Mouse (Mus musculus) ES-E14 (cell line): ENCODE data around the gene Slit3. TPM values are rescaled to one million over a fixed set of nuclear protein-coding genes. Genes with fewer than 3 reads are reported as not detected.

Experiments used
- DNase-seq: peaks from one replicate; pipeline ENCODE4 v3.0.0-alpha.2; 2013; ENCODE audit warnings: low read depth, low spot score
- H3K27ac ChIP-seq: 2 replicates; pipeline ENCODE4 v1.5.1; 2012; ENCODE audit warnings: low read depth, mild to moderate bottlenecking, low read length, moderate library complexity, mixed read lengths; ENCODE audit not compliant: poor library complexity, insufficient read depth, severe bottlenecking
- H3K36me3 ChIP-seq: 2 replicates; pipeline ENCODE4 v1.6.1; 2012; ENCODE audit warnings: mild to moderate bottlenecking, low read length, moderate library complexity, mixed read lengths; ENCODE audit not compliant: control insufficient read depth, poor library complexity, insufficient read depth, severe bottlenecking
- H3K4me1 ChIP-seq, 2 experiments: fragments of 150-350 bp in 1 of 2; sonication (generic) in 1 of 2; 2 replicates each; pipeline ENCODE4 v1.6.1; 2012; ENCODE audit warnings: low read length in 2 of 2, mild to moderate bottlenecking in 1 of 2, mixed read lengths in 1 of 2; ENCODE audit not compliant: control insufficient read depth in 2 of 2, insufficient read depth in 2 of 2, poor library complexity in 1 of 2
- H3K4me3 ChIP-seq, 2 experiments: fragments of 150-350 bp in 1 of 2; sonication (generic) in 1 of 2; 2 replicates each; pipeline ENCODE4 v1.5.1; 2012; ENCODE audit warnings: low read length in 2 of 2, low read depth in 1 of 2, mild to moderate bottlenecking in 1 of 2, mixed read lengths in 1 of 2; ENCODE audit not compliant: insufficient read depth in 1 of 2, poor library complexity in 1 of 2, severe bottlenecking in 1 of 2
- H3K9ac ChIP-seq: 2 replicates; pipeline ENCODE4 v1.6.1; 2012; ENCODE audit warnings: low read depth, mild to moderate bottlenecking, low read length, mixed read lengths; ENCODE audit not compliant: poor library complexity, insufficient read depth, severe bottlenecking
- H3K9me3 ChIP-seq: fragments of 150-350 bp; sonication (generic); 2 replicates; pipeline ENCODE4 v1.6.1; 2012; ENCODE audit warnings: low read depth, mild to moderate bottlenecking, low read length; ENCODE audit not compliant: control insufficient read depth, insufficient read depth
- CHD2 ChIP-seq: IDR thresholded peaks from 2 replicates; pipeline ENCODE4 v1.6.1; 2014; ENCODE audit warnings: mild to moderate bottlenecking, low read depth, low read length, inconsistent platforms
- HCFC1 ChIP-seq: IDR thresholded peaks from 2 replicates; pipeline ENCODE4 v1.6.1; 2012; ENCODE audit warnings: low read length, inconsistent platforms, borderline replicate concordance; ENCODE audit not compliant: insufficient read depth
- MAFK ChIP-seq: IDR thresholded peaks from 2 replicates; pipeline ENCODE4 v1.6.1; 2014; ENCODE audit warnings: mild to moderate bottlenecking, low read depth, low read length, inconsistent platforms; ENCODE audit not compliant: insufficient read depth
- ZC3H11A ChIP-seq: IDR thresholded peaks from 2 replicates; pipeline ENCODE4 v1.6.1; 2012; ENCODE audit warnings: low read depth, mild to moderate bottlenecking, inconsistent platforms, low read length, borderline replicate concordance
- ZNF384 ChIP-seq: IDR thresholded peaks from 2 replicates; pipeline ENCODE4 v1.6.1; 2012; ENCODE audit warnings: low read depth, low read length, inconsistent platforms
- in situ Hi-C, 2 experiments: fragments of 600-800 bp; cut with MboI; formaldehyde crosslinking; loops; one replicate each; pipeline ENCODE4 v1.15.1; 2025; ENCODE audit warnings: low sequenced_read_pairs in 2 of 2, inconsistent platforms in 1 of 2; ENCODE audit not compliant: unreplicated experiment in 2 of 2
- total RNA-seq: library from RNA; depleted of rRNA; stranded (reverse); fragments of 300-350 nt; gene quantifications from 2 replicates; pipeline ENCODE4 v1.2.3, GENCODE M21; 2012

Slit3 gene
- total RNA-seq, 1 experiment = 3.7 TPM

GRCm38 (mm10) chr11:35557476-35557875 is 436.5 kb downstream of the Slit3 start:
- H3K4me1 ChIP-seq = no peaks in the 10 kb centered on the region
- no peak overlapping the region for H3K9ac ChIP-seq
- H3K27ac ChIP-seq = no peak overlapping the region
- no peaks in the 10 kb centered on the region for H3K9me3 ChIP-seq
- no peak for DNase-seq
- no peaks in the 10 kb centered on the region for H3K36me3 ChIP-seq
- TF ChIP-seq HCFC1 = no peak
- H3K4me3 ChIP-seq = no peak overlapping the region
- in situ Hi-C loops = no loop called here

- H3K9ac ChIP-seq = no peak overlapping the region
- H3K27ac ChIP-seq = no peak overlapping the region
- H3K4me1 ChIP-seq = no peaks in the 10 kb centered on the region
- DNase-seq = no peak
- in situ Hi-C loops = no loop called here
- H3K36me3 ChIP-seq = no peaks in the 10 kb centered on the region
- H3K4me3 ChIP-seq = no peak overlapping the region
- H3K9me3 ChIP-seq = no peaks in the 10 kb centered on the region
- TF ChIP-seq ZC3H11A = no peak
These were observed 437.3 kb downstream of the Slit3 start for GRCm38 (mm10) chr11:35558311-35558710.

DNA sequence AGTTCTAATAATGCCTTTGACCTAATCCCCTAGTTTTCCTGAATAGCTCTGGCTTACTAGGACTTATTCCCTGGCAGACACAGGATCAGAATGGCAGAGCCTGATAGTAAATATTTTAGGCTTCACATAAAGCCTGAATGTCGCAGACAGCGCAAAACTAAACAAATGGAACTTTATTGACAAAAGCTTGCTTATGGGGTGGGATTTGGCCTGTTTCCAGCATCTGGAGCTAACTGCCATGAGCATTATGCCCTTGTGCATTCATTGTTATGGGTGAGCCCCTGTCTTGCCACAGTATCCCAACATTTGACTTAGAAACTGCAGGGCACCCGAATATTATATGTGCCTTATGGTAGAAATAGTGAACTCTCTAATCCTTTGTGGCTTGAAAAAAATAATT is 438.4 kb downstream of the Slit3 start:
- Histone ChIP-seq H3K9ac (no peak overlapping the region), H3K4me1 (peaks cover 2 to 5% of the 10 kb centered on the region in 2 experiments; a peak in 2 of 4 replicates), H3K36me3 (no peaks in the 10 kb centered on the region), H3K4me3 (no peak overlapping the region), H3K9me3 (no peaks in the 10 kb centered on the region), H3K27ac (no peak overlapping the region)
- no peak for DNase-seq
- in situ Hi-C loops = no loop called here
- TF ChIP-seq CHD2 (no peak), ZC3H11A (no peak), ZNF384 (no peak), MAFK (no peak), HCFC1 (no peak)

- no peak for DNase-seq
- H3K9me3 ChIP-seq = no peaks in the 10 kb centered on the region
- peaks cover 2 to 5% of the 10 kb centered on the region in 2 experiments; a peak in 2 of 4 replicates for H3K4me1 ChIP-seq
- TF ChIP-seq HCFC1 (no peak), CHD2 (no peak), ZC3H11A (no peak), ZNF384 (no peak), MAFK (no peak)
- H3K36me3 ChIP-seq = no peaks in the 10 kb centered on the region
- in situ Hi-C loops = no loop called here
- no peak overlapping the region for H3K9ac ChIP-seq
- H3K27ac ChIP-seq = no peak overlapping the region
- H3K4me3 ChIP-seq = no peak overlapping the region
These were observed 440.7 kb downstream of the Slit3 start for GRCm38 (mm10) chr11:35561760-35562159.

- in situ Hi-C loops = no loop called here
- Histone ChIP-seq H3K4me1 (peaks cover 2 to 5% of the 10 kb centered on the region in 2 experiments; a peak in 2 of 4 replicates), H3K36me3 (no peaks in the 10 kb centered on the region), H3K27ac (no peak overlapping the region), H3K4me3 (no peak overlapping the region), H3K9ac (no peak overlapping the region), H3K9me3 (no peaks in the 10 kb centered on the region)
- TF ChIP-seq MAFK (no peak), CHD2 (no peak), ZC3H11A (no peak), HCFC1 (no peak), ZNF384 (no peak)
- DNase-seq = no peak
These were observed 444.3 kb downstream of the Slit3 start for GRCm38 (mm10) chr11:35565322-35565721.
